Mouse (Mus musculus) cerebellum, adult 9-10 months (tissue): ENCODE data around the gene Ckm.

Experiments used
- DNase-seq: peaks from one replicate; pipeline ENCODE4 v3.0.0; 2022

The Ckm gene

GRCm38 (mm10) chr7:19436276-19436675, 31.7 kb downstream of the Ckm start:
- no peak for DNase-seq

- no peak for DNase-seq
Observed at GRCm38 (mm10) chr7:19437048-19437447, 32.5 kb downstream of the Ckm start.

GRCm38 (mm10) chr7:19441448-19442091, 37.0 kb downstream of the Ckm start:
- DNase-seq: no peak

GRCm38 (mm10) chr7:19443344-19443743, 38.8 kb downstream of the Ckm start:
- peak; percentile 92 for DNase-seq

GRCm38 (mm10) chr7:19444801-19445200, 40.2 kb downstream of the Ckm start:
- no peak for DNase-seq

GRCm38 (mm10) chr7:19447689-19448088, 43.1 kb downstream of the Ckm start:
- peak; percentile 68 for DNase-seq

GRCm38 (mm10) chr7:19449165-19449564, 44.6 kb downstream of the Ckm start:
- DNase-seq: no peak

GRCm38 (mm10) chr7:19455186-19455585, 50.6 kb downstream of the Ckm start:
- DNase-seq: no peak

GRCm38 (mm10) chr7:19455819-19456495, 51.4 kb downstream of the Ckm start:
- DNase-seq: peak; percentile 41

- DNase-seq: no peak
Observed at GRCm38 (mm10) chr7:19456628-19457027, 52.1 kb downstream of the Ckm start.

GRCm38 (mm10) chr7:19457414-19458071, 53.0 kb downstream of the Ckm start:
- peak; percentile 52 for DNase-seq

- peak; percentile 53 for DNase-seq
Observed at GRCm38 (mm10) chr7:19458072-19458486, 53.5 kb downstream of the Ckm start.

GRCm38 (mm10) chr7:19458591-19459111, 54.1 kb downstream of the Ckm start, which contains the start of gene Mark4:
Mark4 (minus strand) TSS chr7:19458821.
- peak; percentile 76 for DNase-seq

GRCm38 (mm10) chr7:19459144-19459870, 54.7 kb downstream of the Ckm start:
- peak; percentile 39 for DNase-seq

- no peak for DNase-seq
Observed at GRCm38 (mm10) chr7:19460500-19460899, 55.9 kb downstream of the Ckm start.

- peak; percentile 75 for DNase-seq
Observed at GRCm38 (mm10) chr7:19461488-19461887, 56.9 kb downstream of the Ckm start.

- no peak for DNase-seq
Observed at GRCm38 (mm10) chr7:19462443-19462842, 57.9 kb downstream of the Ckm start.

GRCm38 (mm10) chr7:19462884-19463381, 58.4 kb downstream of the Ckm start, which contains the start of gene Exoc3l2:
Exoc3l2 (plus strand) TSS chr7:19463331.
- DNase-seq: no peak

- no peak for DNase-seq
Observed at GRCm38 (mm10) chr7:19464367-19465307, 60.1 kb downstream of the Ckm start.

- DNase-seq: no peak
Observed at GRCm38 (mm10) chr7:19466602-19467145, 62.1 kb downstream of the Ckm start.

- DNase-seq: no peak
Observed at GRCm38 (mm10) chr7:19467638-19468037, 63.1 kb downstream of the Ckm start.
